Mouse (Mus musculus) MEL (cell line): ENCODE results near the gene Pcsk5. TPM values are rescaled to one million over a fixed set of nuclear protein-coding genes. Genes with fewer than 3 reads are reported as not detected.

ENCODE experiments used
- DNase-seq: peaks from one replicate; pipeline ENCODE4 v3.0.0; 2011; ENCODE audit warnings: low read depth, low spot score
- H3K27ac ChIP-seq: 2 replicates; pipeline ENCODE4 v1.5.1; 2012; ENCODE audit warnings: low read depth, mild to moderate bottlenecking, control low read depth, low read length, moderate library complexity; ENCODE audit not compliant: control insufficient read depth
- H3K27me3 ChIP-seq, 2 experiments: fragments of 150-350 bp in 1 of 2; sonication (generic) in 1 of 2; 2 replicates each; pipeline ENCODE4 v1.6.1; 2012; ENCODE audit warnings: low read length in 2 of 2, mild to moderate bottlenecking in 2 of 2, improper control_type of control experiment in 1 of 2, moderate library complexity in 1 of 2; ENCODE audit not compliant: insufficient read depth in 2 of 2, control insufficient read depth in 1 of 2
- H3K36me3 ChIP-seq, 2 experiments: 2 replicates each; pipeline ENCODE4 v1.6.1; 2012 to 2014; ENCODE audit warnings: low read length in 2 of 2, improper control_type of control experiment in 1 of 2, inconsistent platforms in 1 of 2, mild to moderate bottlenecking in 1 of 2; ENCODE audit not compliant: insufficient read depth in 2 of 2, control insufficient read depth in 1 of 2
- H3K4me1 ChIP-seq, 2 experiments: fragments of 150-350 bp in 1 of 2; sonication (generic) in 1 of 2; 2 replicates each; pipeline ENCODE4 v1.6.1; 2012; ENCODE audit warnings: low read length in 2 of 2, improper control_type of control experiment in 1 of 2, mild to moderate bottlenecking in 1 of 2; ENCODE audit not compliant: insufficient read depth in 2 of 2, control insufficient read depth in 1 of 2
- H3K4me3 ChIP-seq, 2 experiments: fragments of 150-350 bp in 1 of 2; sonication (generic) in 1 of 2; 2 replicates each; pipeline ENCODE4 v1.5.1; 2012; ENCODE audit warnings: low read depth in 2 of 2, low read length in 2 of 2, mild to moderate bottlenecking in 2 of 2, moderate library complexity in 2 of 2, control low read depth in 1 of 2, improper control_type of control experiment in 1 of 2; ENCODE audit not compliant: control insufficient read depth in 1 of 2, insufficient read depth in 1 of 2
- H3K79me2 ChIP-seq: 2 replicates; pipeline ENCODE4 v1.6.1; 2012; ENCODE audit warnings: mild to moderate bottlenecking, low read length, moderate library complexity; ENCODE audit not compliant: control insufficient read depth, poor library complexity, insufficient read depth
- H3K9ac ChIP-seq: 2 replicates; pipeline ENCODE4 v1.6.1; 2012; ENCODE audit warnings: low read depth, mild to moderate bottlenecking, control low read depth, low read length, moderate library complexity; ENCODE audit not compliant: control insufficient read depth, poor library complexity, severe bottlenecking
- H3K9me3 ChIP-seq: fragments of 150-350 bp; sonication (generic); replicated peaks from 2 replicates; pipeline ENCODE4 v1.6.1; 2012; ENCODE audit warnings: mild to moderate bottlenecking, low read length, improper control_type of control experiment, moderate library complexity; ENCODE audit not compliant: insufficient read depth
- BHLHE40 ChIP-seq: IDR thresholded peaks from 2 replicates; pipeline ENCODE4 v1.6.1; 2012; ENCODE audit warnings: low read depth, mild to moderate bottlenecking, inconsistent platforms, low read length, improper control_type of control experiment, borderline replicate concordance
- CHD1 ChIP-seq: IDR thresholded peaks from 2 replicates; pipeline ENCODE4 v1.6.1; 2012; ENCODE audit warnings: low read depth, mild to moderate bottlenecking, inconsistent platforms, low read length, improper control_type of control experiment
- CTCF ChIP-seq, 3 experiments: IDR thresholded peaks in 2 of 3; conservative IDR thresholded peaks in 1 of 3; 2 replicates each; pipeline ENCODE4 v1.5.1; 2011 to 2012; ENCODE audit warnings: low read length in 3 of 3, low read depth in 2 of 3, mild to moderate bottlenecking in 2 of 3, improper control_type of control experiment in 1 of 3, inconsistent platforms in 1 of 3, mixed read lengths in 1 of 3, moderate library complexity in 1 of 3; ENCODE audit not compliant: control insufficient read depth in 1 of 3, insufficient read depth in 1 of 3, poor library complexity in 1 of 3, severe bottlenecking in 1 of 3
- ELF1 ChIP-seq: IDR thresholded peaks from 2 replicates; pipeline ENCODE4 v1.6.1; 2014; ENCODE audit warnings: low read depth, mild to moderate bottlenecking, inconsistent platforms, low read length, improper control_type of control experiment, moderate library complexity
- ETS1 ChIP-seq: IDR thresholded peaks from 2 replicates; pipeline ENCODE4 v1.6.1; 2012; ENCODE audit warnings: low read depth, mild to moderate bottlenecking, inconsistent platforms, low read length, improper control_type of control experiment, moderate library complexity
- GABPA ChIP-seq: IDR thresholded peaks from 2 replicates; pipeline ENCODE4 v1.6.1; 2012; ENCODE audit warnings: low read depth, mild to moderate bottlenecking, inconsistent platforms, low read length, improper control_type of control experiment, moderate library complexity
- GATA1 ChIP-seq: IDR thresholded peaks from 2 replicates; pipeline ENCODE4 v1.6.1; 2011; ENCODE audit warnings: low read depth, low read length, improper control_type of control experiment
- HCFC1 ChIP-seq: IDR thresholded peaks from 2 replicates; pipeline ENCODE4 v1.6.1; 2012; ENCODE audit warnings: low read depth, mild to moderate bottlenecking, inconsistent platforms, low read length, improper control_type of control experiment, moderate library complexity
- JUND ChIP-seq: IDR thresholded peaks from 2 replicates; pipeline ENCODE4 v1.6.1; 2011; ENCODE audit warnings: low read depth, mild to moderate bottlenecking, improper control_type of control experiment, low read length
- MAX ChIP-seq: IDR thresholded peaks from 2 replicates; pipeline ENCODE4 v1.6.1; 2011; ENCODE audit warnings: low read length, improper control_type of control experiment
- MYB ChIP-seq: IDR thresholded peaks from 2 replicates; pipeline ENCODE4 v1.6.1; 2011; ENCODE audit warnings: mild to moderate bottlenecking, low read depth, low read length, improper control_type of control experiment
- NRF1 ChIP-seq: IDR thresholded peaks from 2 replicates; pipeline ENCODE4 v1.6.1; 2014; ENCODE audit warnings: low read depth, mild to moderate bottlenecking, inconsistent platforms, low read length, improper control_type of control experiment, moderate library complexity; ENCODE audit not compliant: poor library complexity, insufficient read depth, severe bottlenecking
- POLR2A ChIP-seq, 2 experiments: IDR thresholded peaks; 2 replicates each; pipeline ENCODE4 v1.6.1; 2011 to 2012; ENCODE audit warnings: low read length in 2 of 2, mild to moderate bottlenecking in 2 of 2, control low read depth in 1 of 2, improper control_type of control experiment in 1 of 2, low read depth in 1 of 2, moderate library complexity in 1 of 2; ENCODE audit not compliant: control insufficient read depth in 1 of 2, insufficient read depth in 1 of 2, poor library complexity in 1 of 2
- POLR2AphosphoS5 ChIP-seq: IDR thresholded peaks from 2 replicates; pipeline ENCODE4 v1.6.1; 2012; ENCODE audit warnings: low read depth, borderline replicate concordance, mild to moderate bottlenecking, inconsistent platforms, low read length, moderate library complexity, mixed read lengths
- RAD21 ChIP-seq: IDR thresholded peaks from 2 replicates; pipeline ENCODE4 v1.6.1; 2011; ENCODE audit warnings: mild to moderate bottlenecking, low read depth, low read length, improper control_type of control experiment
- RCOR1 ChIP-seq: IDR thresholded peaks from 2 replicates; pipeline ENCODE4 v1.6.1; 2012; ENCODE audit warnings: low read depth, mild to moderate bottlenecking, inconsistent platforms, low read length, improper control_type of control experiment
- SIN3A ChIP-seq: IDR thresholded peaks from 2 replicates; pipeline ENCODE4 v1.6.1; 2012; ENCODE audit warnings: low read length, improper control_type of control experiment, inconsistent platforms
- SMC3 ChIP-seq: IDR thresholded peaks from 2 replicates; pipeline ENCODE4 v1.6.1; 2011; ENCODE audit warnings: low read depth, low read length, improper control_type of control experiment
- TAL1 ChIP-seq: IDR thresholded peaks from 2 replicates; pipeline ENCODE4 v1.6.1; 2012; ENCODE audit warnings: mild to moderate bottlenecking, inconsistent platforms, low read length, moderate library complexity, mixed read lengths
- TCF12 ChIP-seq: IDR thresholded peaks from 2 replicates; pipeline ENCODE4 v1.6.1; 2014; ENCODE audit warnings: low read depth, mild to moderate bottlenecking, inconsistent platforms, low read length, improper control_type of control experiment, moderate library complexity
- UBTF ChIP-seq: IDR thresholded peaks from 2 replicates; pipeline ENCODE4 v1.6.1; 2012; ENCODE audit warnings: low read depth, mild to moderate bottlenecking, inconsistent platforms, low read length, improper control_type of control experiment, moderate library complexity, borderline replicate concordance; ENCODE audit not compliant: insufficient read depth
- USF1 ChIP-seq: IDR thresholded peaks from 2 replicates; pipeline ENCODE4 v1.6.1; 2014; ENCODE audit warnings: low read depth, mild to moderate bottlenecking, inconsistent platforms, low read length, improper control_type of control experiment, moderate library complexity
- USF2 ChIP-seq, 2 experiments: IDR thresholded peaks; 2 replicates each; pipeline ENCODE4 v1.6.1; 2011 to 2012; ENCODE audit warnings: improper control_type of control experiment in 2 of 2, low read length in 2 of 2, borderline replicate concordance in 1 of 2, inconsistent platforms in 1 of 2, low read depth in 1 of 2, mild to moderate bottlenecking in 1 of 2; ENCODE audit not compliant: insufficient read depth in 1 of 2
- ZKSCAN1 ChIP-seq: IDR thresholded peaks from 2 replicates; pipeline ENCODE4 v1.6.1; 2012; ENCODE audit warnings: low read depth, mild to moderate bottlenecking, inconsistent platforms, low read length, improper control_type of control experiment, moderate library complexity
- ZMIZ1 ChIP-seq: IDR thresholded peaks from 2 replicates; pipeline ENCODE4 v1.6.1; 2012; ENCODE audit warnings: low read depth, mild to moderate bottlenecking, inconsistent platforms, low read length, improper control_type of control experiment, moderate library complexity
- ZNF384 ChIP-seq: IDR thresholded peaks from 2 replicates; pipeline ENCODE4 v1.6.1; 2012; ENCODE audit warnings: low read depth, mild to moderate bottlenecking, inconsistent platforms, low read length, improper control_type of control experiment
- polyA plus RNA-seq, 2 experiments: library from polyadenylated mRNA; stranded (reverse) in 1 of 2; unstranded in 1 of 2; fragments of >175 nt in 1 of 2; fragments of >200 nt in 1 of 2; gene quantifications; 2 replicates each; pipeline versions ENCODE4 v1.2.1 to v1.2.4; 2012; ENCODE audit warnings: low replicate concordance in 2 of 2, low read depth in 1 of 2; ENCODE audit not compliant: insufficient read length in 2 of 2, insufficient read depth in 1 of 2, missing spikeins in 1 of 2
- total RNA-seq: library from RNA; depleted of rRNA; stranded (reverse); fragments of 300-350 nt; gene quantifications from 2 replicates; pipeline ENCODE4 v1.2.3, GENCODE M21; 2012

The Pcsk5 gene
- total and polyA plus RNA-seq, 3 experiments: not detected

GRCm38 (mm10) chr19:17570936-17571335 lies 266.5 kb downstream of the Pcsk5 start:
- Histone ChIP-seq H3K27me3 (no peaks in the 10 kb centered on the region), H3K4me1 (no peaks in the 10 kb centered on the region), H3K4me3 (no peak overlapping the region), H3K27ac (no peak overlapping the region), H3K9ac (no peak overlapping the region), H3K36me3 (no peaks in the 10 kb centered on the region), H3K9me3 (no peaks in the 10 kb centered on the region), H3K79me2 (no peaks in the 10 kb centered on the region)
- no peak for TF ChIP-seq ETS1
- no peak for TF ChIP-seq TCF12
- no peak for TF ChIP-seq ZNF384
- no peak for TF ChIP-seq JUND
- no peak for TF ChIP-seq ELF1
- TF ChIP-seq POLR2AphosphoS5: no peak
- TF ChIP-seq POLR2A (IDR thresholded peaks at IDR 0.05; ENCODE audit: control insufficient read depth in 1 of 2, insufficient read depth in 1 of 2, low read depth in 1 of 2, low read length in 2 of 2, poor library complexity in 1 of 2): no peak
- no peak for TF ChIP-seq NRF1
- TF ChIP-seq SIN3A: no peak
- no peak for TF ChIP-seq RAD21
- TF ChIP-seq GABPA: no peak
- no peak for TF ChIP-seq ZMIZ1
- no peak for TF ChIP-seq GATA1
- no peak for TF ChIP-seq USF2 (IDR thresholded peaks at IDR 0.05; ENCODE audit: borderline replicate concordance in 1 of 2, insufficient read depth in 1 of 2, low read depth in 1 of 2, low read length in 2 of 2)
- TF ChIP-seq CTCF (IDR thresholded peaks at IDR 0.05 in 2 of 3, conservative IDR thresholded peaks at IDR 0.05 in 1 of 3; ENCODE audit: control insufficient read depth in 1 of 3, insufficient read depth in 1 of 3, low read depth in 2 of 3, low read length in 3 of 3, poor library complexity in 1 of 3, severe bottlenecking in 1 of 3): no peak
- no peak for TF ChIP-seq RCOR1
- TF ChIP-seq SMC3: no peak
- no peak for TF ChIP-seq MAX
- TF ChIP-seq HCFC1: no peak
- DNase-seq: no peak

DNA sequence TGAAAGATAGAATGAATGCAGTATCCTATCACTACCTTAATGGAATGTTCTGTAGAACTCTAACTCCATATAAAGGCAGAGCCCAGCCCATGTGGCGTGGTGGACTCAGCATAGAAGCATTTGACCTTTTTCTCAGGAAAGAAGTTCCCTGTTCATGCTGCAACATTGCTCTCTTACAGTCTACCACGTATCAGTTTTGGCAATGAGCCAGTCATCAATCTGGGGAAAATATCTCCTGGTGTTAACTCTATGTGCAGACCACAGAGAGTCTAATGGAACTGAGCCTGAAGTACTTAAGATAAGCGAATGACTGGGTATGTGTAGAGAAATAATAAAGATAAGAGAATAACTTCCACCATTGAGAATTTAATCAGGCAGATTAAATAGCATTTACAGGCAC lies 270.2 kb downstream of the Pcsk5 start:
- H3K27me3 ChIP-seq: no peaks in the 10 kb centered on the region
- TF ChIP-seq CTCF (IDR thresholded peaks at IDR 0.05 in 2 of 3, conservative IDR thresholded peaks at IDR 0.05 in 1 of 3; ENCODE audit: control insufficient read depth in 1 of 3, insufficient read depth in 1 of 3, low read depth in 2 of 3, low read length in 3 of 3, poor library complexity in 1 of 3, severe bottlenecking in 1 of 3) (no peak), BHLHE40 (no peak), TAL1 (no peak), CHD1 (no peak), USF1 (no peak), ZMIZ1 (no peak), MAX (no peak), UBTF (no peak), MYB (no peak), ZKSCAN1 (no peak)
- H3K36me3 ChIP-seq: no peaks in the 10 kb centered on the region
- H3K4me3 ChIP-seq: no peak overlapping the region
- no peaks in the 10 kb centered on the region for H3K79me2 ChIP-seq
- no peaks in the 10 kb centered on the region for H3K9me3 ChIP-seq
- no peaks in the 10 kb centered on the region for H3K4me1 ChIP-seq
- no peak overlapping the region for H3K27ac ChIP-seq
- DNase-seq: no peak
- H3K9ac ChIP-seq: no peak overlapping the region
